Mouse (Mus musculus) limb, embryonic 12.5 days (tissue): ENCODE data around the gene Tsc2. TPM values are rescaled to one million over a fixed set of nuclear protein-coding genes. Genes with fewer than 3 reads are reported as not detected.
A peak's percentile ranks its signal among the peaks of the same experiment; 100 is the strongest.

Source experiments
- ATAC-seq: fragments of 200-750 bp; cut with Nextera tagmentation; 2 replicates; pipeline ENCODE4 v1.8.0; 2017; ENCODE audit warnings: low read depth, moderate TSS enrichment; ENCODE audit not compliant: insufficient number of reproducible peaks, insufficient read depth, low FRiP score, low TSS enrichment
- H3K27ac ChIP-seq: fragments of 300-500 bp; sonication (generic); 2 replicates; pipeline ENCODE4 v1.5.1; 2016; ENCODE audit warnings: mild to moderate bottlenecking, moderate library complexity
- H3K27me3 ChIP-seq: fragments of 300-500 bp; sonication (generic); 2 replicates; pipeline ENCODE4 v1.6.1; 2016; ENCODE audit warnings: mild to moderate bottlenecking, moderate library complexity
- H3K36me3 ChIP-seq: fragments of 300-500 bp; sonication (generic); 2 replicates; pipeline ENCODE4 v1.6.1; 2016; ENCODE audit warnings: mild to moderate bottlenecking, moderate library complexity
- H3K4me1 ChIP-seq: fragments of 300-500 bp; sonication (generic); replicated peaks from 2 replicates; pipeline ENCODE4 v1.6.1; 2016
- H3K4me2 ChIP-seq: fragments of 300-500 bp; sonication (generic); 2 replicates; pipeline ENCODE4 v1.6.1; 2016; ENCODE audit warnings: mild to moderate bottlenecking, moderate library complexity
- H3K4me3 ChIP-seq: fragments of 300-500 bp; sonication (generic); replicated peaks from 2 replicates; pipeline ENCODE4 v1.5.1; 2016; ENCODE audit warnings: mild to moderate bottlenecking
- H3K9ac ChIP-seq: fragments of 300-500 bp; sonication (generic); replicated peaks from 2 replicates; pipeline ENCODE4 v1.6.1; 2016; ENCODE audit warnings: mild to moderate bottlenecking, moderate library complexity
- H3K9me3 ChIP-seq: fragments of 300-500 bp; sonication (generic); 2 replicates; pipeline ENCODE4 v1.6.1; 2016; ENCODE audit warnings: mild to moderate bottlenecking, moderate library complexity
- WGBS: fragments of 180-500 bp; shearing (Covaris S2); methylation state at CpG from one replicate; pipeline ENCODE4 v1.1.7; 2016; 5-methylcytosine and 5-hydroxymethylcytosine counted together
- polyA plus RNA-seq: library from polyadenylated mRNA; unstranded; fragments of >200 nt; fragmentation: Nextera tagmentation; extraction: Ambion mirVana; gene quantifications from 2 replicates; pipeline ENCODE4 v1.2.1, GENCODE M21; 2016

Gene Tsc2
- polyA plus RNA-seq, 1 experiment from 2014 or later: 68.6 TPM

GRCm38 (mm10) chr17:24636781-24637481 lies 4.5 kb upstream of the Tsc2 start:
- Histone ChIP-seq H3K9ac (no peak overlapping the region), H3K4me3 (no peak overlapping the region), H3K9me3 (no peaks in the 10 kb centered on the region), H3K4me1 (peaks cover 37% of the 10 kb centered on the region), H3K27me3 (no peaks in the 10 kb centered on the region), H3K4me2 (no peak overlapping the region), H3K36me3 (peaks cover 47% of the 10 kb centered on the region), H3K27ac (no peak overlapping the region)
- WGBS: 77% methylated on average over 5 of the region's 5 CpGs
- no peak for ATAC-seq

- Histone ChIP-seq H3K4me1 (peaks cover 42% of the 10 kb centered on the region), H3K36me3 (peaks cover 39% of the 10 kb centered on the region), H3K9ac (no peak overlapping the region), H3K9me3 (no peaks in the 10 kb centered on the region), H3K4me3 (no peak overlapping the region), H3K27ac (no peak overlapping the region), H3K4me2 (no peak overlapping the region), H3K27me3 (no peaks in the 10 kb centered on the region)
- no peak for ATAC-seq
- WGBS: 94% methylated on average over 5 of the region's 5 CpGs
These were observed 3.3 kb upstream of the Tsc2 start for GRCm38 (mm10) chr17:24635694-24636093.

GRCm38 (mm10) chr17:24635024-24635423 lies 2.6 kb upstream of the Tsc2 start:
- WGBS: 85% methylated on average over 4 of the region's 4 CpGs
- no peak overlapping the region for H3K27ac ChIP-seq
- no peaks in the 10 kb centered on the region for H3K27me3 ChIP-seq
- no peak overlapping the region for H3K4me3 ChIP-seq
- H3K9ac ChIP-seq: no peak overlapping the region
- peaks cover 39% of the 10 kb centered on the region for H3K36me3 ChIP-seq
- peaks cover 36% of the 10 kb centered on the region for H3K4me1 ChIP-seq
- H3K9me3 ChIP-seq: no peaks in the 10 kb centered on the region
- no peak for ATAC-seq
- no peak overlapping the region for H3K4me2 ChIP-seq

GRCm38 (mm10) chr17:24633831-24634230 lies 1.4 kb upstream of the Tsc2 start:
- no peak overlapping the region for H3K27ac ChIP-seq
- no peak overlapping the region for H3K9ac ChIP-seq
- H3K4me2 ChIP-seq: no peak overlapping the region
- whole genome bisulfite sequencing: 92% methylated on average over 11 of the region's 11 CpGs
- no peak for ATAC-seq
- no peaks in the 10 kb centered on the region for H3K9me3 ChIP-seq
- no peaks in the 10 kb centered on the region for H3K27me3 ChIP-seq
- peaks cover 47% of the 10 kb centered on the region for H3K36me3 ChIP-seq
- H3K4me3 ChIP-seq: peak overlapping the region; percentile 60; the same call in 1 of the 2 replicates
- H3K4me1 ChIP-seq: peaks cover 24% of the 10 kb centered on the region

- H3K9me3 ChIP-seq: no peaks in the 10 kb centered on the region
- peak overlapping the region; percentile 60 for H3K4me3 ChIP-seq
- peak overlapping the region; percentile 83 for H3K9ac ChIP-seq
- WGBS: 15% methylated on average over 22 of the region's 22 CpGs
- H3K4me1 ChIP-seq: peaks cover 16% of the 10 kb centered on the region
- peak; percentile 36 for ATAC-seq
- peak overlapping the region; percentile 93 for H3K27ac ChIP-seq
- peak overlapping the region; percentile 88 for H3K4me2 ChIP-seq
- no peaks in the 10 kb centered on the region for H3K27me3 ChIP-seq
- peaks cover 47% of the 10 kb centered on the region for H3K36me3 ChIP-seq
These were observed 501 bp upstream of the Tsc2 start for GRCm38 (mm10) chr17:24632813-24633449.

- Histone ChIP-seq H3K9me3 (no peaks in the 10 kb centered on the region), H3K27me3 (no peaks in the 10 kb centered on the region), H3K4me1 (peaks cover 16% of the 10 kb centered on the region), H3K27ac (no peak overlapping the region), H3K36me3 (peaks cover 57% of the 10 kb centered on the region), H3K9ac (no peak overlapping the region), H3K4me2 (no peak overlapping the region), H3K4me3 (no peak overlapping the region)
- 85% methylated on average over 14 of the region's 14 CpGs for WGBS
- ATAC-seq: no peak
These were observed 2.4 kb downstream of the Tsc2 start for GRCm38 (mm10) chr17:24630072-24630471.

- Histone ChIP-seq H3K27me3 (no peaks in the 10 kb centered on the region), H3K27ac (no peak overlapping the region), H3K9ac (no peak overlapping the region), H3K36me3 (peaks cover 72% of the 10 kb centered on the region), H3K4me2 (no peak overlapping the region), H3K9me3 (no peaks in the 10 kb centered on the region), H3K4me1 (peaks cover 15% of the 10 kb centered on the region), H3K4me3 (no peak overlapping the region)
- 36% methylated on average over 5 of the region's 5 CpGs for WGBS
- ATAC-seq: no peak
These were observed 3.8 kb downstream of the Tsc2 start for GRCm38 (mm10) chr17:24628646-24629045.

GRCm38 (mm10) chr17:24625472-24625871 lies 7.0 kb downstream of the Tsc2 start:
- no peak for ATAC-seq

GRCm38 (mm10) chr17:24617561-24618194 lies 14.8 kb downstream of the Tsc2 start:
- Histone ChIP-seq H3K9me3 (no peaks in the 10 kb centered on the region), H3K9ac (no peak overlapping the region), H3K4me3 (no peak overlapping the region), H3K4me2 (no peak overlapping the region), H3K27ac (no peak overlapping the region), H3K4me1 (no peaks in the 10 kb centered on the region), H3K27me3 (no peaks in the 10 kb centered on the region), H3K36me3 (peaks cover 94% of the 10 kb centered on the region)
- ATAC-seq: no peak
- WGBS: 83% methylated on average over 14 of the region's 14 CpGs

More at GRCm38 (mm10) chr17:24625472-24625871, 7.0 kb downstream of the Tsc2 start:
- peaks cover 99% of the 10 kb centered on the region for H3K36me3 ChIP-seq
- H3K9ac ChIP-seq: no peak overlapping the region
- H3K4me2 ChIP-seq: no peak overlapping the region
- no peaks in the 10 kb centered on the region for H3K27me3 ChIP-seq
- H3K4me1 ChIP-seq: no peaks in the 10 kb centered on the region
- no peak overlapping the region for H3K4me3 ChIP-seq
- H3K9me3 ChIP-seq: no peaks in the 10 kb centered on the region
- H3K27ac ChIP-seq: no peak overlapping the region
- WGBS: 93% methylated on average over 8 of the region's 8 CpGs

GRCm38 (mm10) chr17:24610711-24611110 lies 21.7 kb downstream of the Tsc2 start:
- 84% methylated on average over 2 of the region's 2 CpGs for WGBS
- no peaks in the 10 kb centered on the region for H3K9me3 ChIP-seq
- no peak for ATAC-seq
- H3K27me3 ChIP-seq: no peaks in the 10 kb centered on the region
- H3K4me2 ChIP-seq: no peak overlapping the region
- no peak overlapping the region for H3K4me3 ChIP-seq
- H3K9ac ChIP-seq: no peak overlapping the region
- peaks cover 80% of the 10 kb centered on the region for H3K36me3 ChIP-seq
- H3K4me1 ChIP-seq: no peaks in the 10 kb centered on the region
- H3K27ac ChIP-seq: no peak overlapping the region

- Histone ChIP-seq H3K27me3 (no peaks in the 10 kb centered on the region), H3K4me1 (no peaks in the 10 kb centered on the region), H3K9ac (no peak overlapping the region), H3K4me2 (no peak overlapping the region), H3K9me3 (no peaks in the 10 kb centered on the region), H3K4me3 (no peak overlapping the region), H3K27ac (no peak overlapping the region), H3K36me3 (peaks cover 80% of the 10 kb centered on the region)
- ATAC-seq: no peak
- 94% methylated on average over 8 of the region's 8 CpGs for WGBS
These were observed 23.6 kb downstream of the Tsc2 start for GRCm38 (mm10) chr17:24608874-24609273.
